Mouse (Mus musculus) ES-Bruce4 (cell line): ENCODE data around the gene Nat10. TPM values are rescaled to one million over a fixed set of nuclear protein-coding genes. Genes with fewer than 3 reads are reported as not detected.

Experiments used
- H3K27ac ChIP-seq: 2 replicates; pipeline ENCODE4 v1.5.1; 2012; ENCODE audit warnings: low read length, inconsistent platforms; ENCODE audit not compliant: insufficient read depth
- H3K27me3 ChIP-seq: 2 replicates; pipeline ENCODE4 v1.6.1; 2012; ENCODE audit warnings: mild to moderate bottlenecking, low read length, inconsistent platforms; ENCODE audit not compliant: control insufficient read depth, poor library complexity, insufficient read depth, severe bottlenecking
- H3K36me3 ChIP-seq: 2 replicates; pipeline ENCODE4 v1.6.1; 2012; ENCODE audit warnings: inconsistent platforms, mild to moderate bottlenecking, low read length, moderate library complexity; ENCODE audit not compliant: control insufficient read depth, poor library complexity, insufficient read depth, severe bottlenecking
- H3K4me1 ChIP-seq: one replicate; pipeline ENCODE4 v1.8.1; 2011; ENCODE audit warnings: low read length; ENCODE audit not compliant: control insufficient read depth, insufficient read depth
- H3K4me3 ChIP-seq: 2 replicates; pipeline ENCODE4 v1.5.1; 2011; ENCODE audit warnings: low read depth, mild to moderate bottlenecking, low read length
- H3K9ac ChIP-seq: 2 replicates; pipeline ENCODE4 v1.6.1; 2012; ENCODE audit warnings: low read depth, mild to moderate bottlenecking, inconsistent platforms; ENCODE audit not compliant: poor library complexity, severe bottlenecking
- H3K9me3 ChIP-seq: replicated peaks from 2 replicates; pipeline ENCODE4 v1.6.1; 2012; ENCODE audit warnings: mild to moderate bottlenecking, low read length, inconsistent platforms; ENCODE audit not compliant: control insufficient read depth, poor library complexity, insufficient read depth, severe bottlenecking
- CTCF ChIP-seq: IDR thresholded peaks from one replicate; pipeline ENCODE4 v1.8.1; 2011; ENCODE audit warnings: low read depth, low read length
- EP300 ChIP-seq: IDR thresholded peaks from 2 replicates; pipeline ENCODE4 v1.6.1; 2011; ENCODE audit warnings: low read depth, low read length; ENCODE audit not compliant: insufficient read depth
- POLR2A ChIP-seq: IDR thresholded peaks from one replicate; pipeline ENCODE4 v1.8.1; 2011; ENCODE audit warnings: low read length; ENCODE audit not compliant: insufficient read depth
- polyA plus RNA-seq: library from polyadenylated mRNA; stranded (reverse); fragments of >200 nt; gene quantifications from 2 replicates; pipeline ENCODE4 v1.2.4, GENCODE M21; 2011; ENCODE audit warnings: low read depth; ENCODE audit not compliant: missing spikeins, insufficient read depth, insufficient read length

Gene Nat10
- polyA plus RNA-seq, 1 experiment: 89.5 TPM

DNA sequence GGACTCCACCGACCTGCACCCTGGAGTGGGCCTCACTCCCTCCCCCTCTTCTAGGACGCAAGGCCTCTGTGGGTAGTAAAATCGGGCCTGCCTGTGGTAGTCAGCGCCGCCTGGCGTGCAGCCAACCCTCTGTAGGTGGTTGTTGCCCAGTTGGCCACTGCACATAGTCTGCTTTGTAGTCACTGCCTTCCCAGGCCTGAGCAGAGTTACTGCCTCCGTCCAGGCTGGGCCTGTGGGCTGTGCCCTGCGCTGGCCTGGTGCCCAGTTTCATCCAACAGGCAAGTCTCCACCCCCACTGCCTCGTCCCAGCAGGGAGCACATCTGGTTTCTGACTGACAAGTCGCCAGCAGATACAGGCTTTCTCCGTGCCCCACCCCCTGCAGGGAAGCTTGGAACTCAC is 54.8 kb downstream of the Nat10 start:
- Histone ChIP-seq H3K9me3 (no peaks in the 10 kb centered on the region), H3K9ac (no peak overlapping the region), H3K4me3 (no peak overlapping the region), H3K27ac (no peak overlapping the region), H3K36me3 (no peaks in the 10 kb centered on the region), H3K27me3 (no peaks in the 10 kb centered on the region), H3K4me1 (no peaks in the 10 kb centered on the region)
- no peak for TF ChIP-seq CTCF
- no peak for TF ChIP-seq EP300
- no peak for TF ChIP-seq POLR2A

- TF ChIP-seq EP300 (no peak), CTCF (no peak), POLR2A (no peak)
- Histone ChIP-seq H3K4me1 (no peaks in the 10 kb centered on the region), H3K36me3 (no peaks in the 10 kb centered on the region), H3K27me3 (no peaks in the 10 kb centered on the region), H3K9me3 (no peaks in the 10 kb centered on the region), H3K4me3 (no peak overlapping the region), H3K27ac (no peak overlapping the region), H3K9ac (no peak overlapping the region)
Measured at GRCm38 (mm10) chr2:103705826-103706225, 55.2 kb downstream of the Nat10 start.

GRCm38 (mm10) chr2:103703865-103704264 is 57.2 kb downstream of the Nat10 start:
- H3K27me3 ChIP-seq: no peaks in the 10 kb centered on the region
- no peak overlapping the region for H3K9ac ChIP-seq
- no peaks in the 10 kb centered on the region for H3K9me3 ChIP-seq
- no peaks in the 10 kb centered on the region for H3K4me1 ChIP-seq
- no peak overlapping the region for H3K4me3 ChIP-seq
- TF ChIP-seq EP300: no peak
- no peak for TF ChIP-seq POLR2A
- no peak for TF ChIP-seq CTCF
- H3K36me3 ChIP-seq: no peaks in the 10 kb centered on the region
- H3K27ac ChIP-seq: no peak overlapping the region

- H3K4me3 ChIP-seq: no peak overlapping the region
- no peaks in the 10 kb centered on the region for H3K9me3 ChIP-seq
- TF ChIP-seq CTCF (no peak), EP300 (no peak)
- no peaks in the 10 kb centered on the region for H3K27me3 ChIP-seq
- no peak overlapping the region for H3K9ac ChIP-seq
- H3K4me1 ChIP-seq: no peaks in the 10 kb centered on the region
- H3K36me3 ChIP-seq: no peaks in the 10 kb centered on the region
- H3K27ac ChIP-seq: no peak overlapping the region
Measured at GRCm38 (mm10) chr2:103703336-103703735, 57.7 kb downstream of the Nat10 start.

GRCm38 (mm10) chr2:103700514-103700913 is 60.6 kb downstream of the Nat10 start:
- H3K4me1 ChIP-seq: no peaks in the 10 kb centered on the region
- no peaks in the 10 kb centered on the region for H3K36me3 ChIP-seq
- H3K9me3 ChIP-seq: no peaks in the 10 kb centered on the region
- no peak overlapping the region for H3K4me3 ChIP-seq
- TF ChIP-seq CTCF (peak; percentile 11), POLR2A (no peak), EP300 (no peak)
- H3K27me3 ChIP-seq: no peaks in the 10 kb centered on the region
- no peak overlapping the region for H3K27ac ChIP-seq
- H3K9ac ChIP-seq: no peak overlapping the region

- no peaks in the 10 kb centered on the region for H3K27me3 ChIP-seq
- no peak overlapping the region for H3K4me3 ChIP-seq
- no peaks in the 10 kb centered on the region for H3K36me3 ChIP-seq
- H3K9ac ChIP-seq: no peak overlapping the region
- TF ChIP-seq CTCF (no peak), EP300 (no peak), POLR2A (no peak)
- H3K4me1 ChIP-seq: no peaks in the 10 kb centered on the region
- H3K9me3 ChIP-seq: no peaks in the 10 kb centered on the region
- H3K27ac ChIP-seq: no peak overlapping the region
Measured at GRCm38 (mm10) chr2:103696177-103696576, 64.9 kb downstream of the Nat10 start.
